ENCODE assay signal across 9 mouse cellular contexts in genomic region chr8:78630414-78631164, GRCm38 (mm10).
DNase-seq lines count a peak whose midpoint lies in the region; ATAC-seq and TF ChIP-seq lines count a peak whose summit lies in the region.
"Had no signal": no experiment of that assay in that cellular context is flagged by ENCODE, and none has a peak within 500 bp of the region (broad histone marks: within the 10 kb centered on the region; RNA-seq: fewer than 3 reads in every experiment).

No protein-coding gene starts in this region.

- H3K27me3 ChIP-seq in lung, embryonic 14.5 days (ENCODE audit: insufficient read depth, low read length) = no peaks in the 10 kb centered on the region
- H3K27me3 ChIP-seq in embryonic facial prominence, embryonic 11.5 days (ENCODE audit: control insufficient read depth, insufficient read depth, low read length) = no peaks in the 10 kb centered on the region
- H3K27me3 ChIP-seq: limb, embryonic 12.5 days had no signal

- H3K27ac ChIP-seq in lung, embryonic 14.5 days (ENCODE audit: low read depth) = 0 out of 2 replicates have a peak overlapping the region, but pooled peaks have one; percentile 26
- no peak overlapping the region for H3K27ac ChIP-seq in embryonic facial prominence, embryonic 11.5 days (replicated peaks; ENCODE audit: low read depth, low read length)
- H3K27ac ChIP-seq: limb, embryonic 12.5 days had no signal

- no peak for ATAC-seq in lung, embryonic 14.5 days (ENCODE audit: insufficient read depth)
- ATAC-seq in embryonic facial prominence, embryonic 11.5 days (replicated peaks; ENCODE audit: insufficient number of reproducible peaks, low FRiP score, low TSS enrichment, low read depth) = no peak
- 0 out of 2 replicates have a peak, but pooled peaks have one; percentile 34 for ATAC-seq in megakaryocyte-erythroid progenitor cell, adult 5-6 weeks (replicated peaks; ENCODE audit: low FRiP score, low TSS enrichment, poor library complexity, severe bottlenecking)
- ATAC-seq in erythroblast, adult 5-6 weeks (replicated peaks; ENCODE audit: low FRiP score, poor library complexity, severe bottlenecking) = no peak
- ATAC-seq in activated CD4-positive, CD25-positive, alpha-beta regulatory T cell, adult 4 months = no peak

- no peak overlapping the region for H3K4me2 ChIP-seq in lung, embryonic 14.5 days
- H3K4me2 ChIP-seq in embryonic facial prominence, embryonic 11.5 days (ENCODE audit: low read depth, low read length) = no peak overlapping the region
- H3K4me2 ChIP-seq: limb, embryonic 12.5 days had no signal

- H3K9ac ChIP-seq in lung, embryonic 14.5 days = no peak overlapping the region
- 0 out of 2 replicates have a peak overlapping the region, but pooled peaks have one; percentile 2 for H3K9ac ChIP-seq in embryonic facial prominence, embryonic 11.5 days (replicated peaks; ENCODE audit: low read length)
- H3K9ac ChIP-seq: limb, embryonic 12.5 days had no signal

- no peaks in the 10 kb centered on the region for H3K9me3 ChIP-seq in lung, embryonic 14.5 days (ENCODE audit: low read depth, low read length)
- H3K9me3 ChIP-seq in embryonic facial prominence, embryonic 11.5 days (replicated peaks; ENCODE audit: control insufficient read depth, low read length) = no peaks in the 10 kb centered on the region
- H3K9me3 ChIP-seq: limb, embryonic 12.5 days had no signal

- H3K4me1 ChIP-seq in lung, embryonic 14.5 days (ENCODE audit: insufficient read depth) = 0 out of 2 replicates have a peak, but pooled peaks cover 4% of the 10 kb centered on the region
- H3K4me1 ChIP-seq in embryonic facial prominence, embryonic 11.5 days (ENCODE audit: control insufficient read depth, insufficient read depth, low read length) = no peaks in the 10 kb centered on the region

- no peak for TF ChIP-seq CTCF in lung, embryonic 14.5 days (IDR thresholded peaks at IDR 0.05; ENCODE audit: low read depth)

- 54% methylated on average over 19 of the region's 19 CpGs for whole genome bisulfite sequencing in lung, embryonic 14.5 days
- WGBS in embryonic facial prominence, embryonic 11.5 days = 40% methylated on average over 19 of the region's 19 CpGs

- no peaks in the 10 kb centered on the region for H3K36me3 ChIP-seq in lung, embryonic 14.5 days (ENCODE audit: insufficient read depth)
- no peaks in the 10 kb centered on the region for H3K36me3 ChIP-seq in embryonic facial prominence, embryonic 11.5 days (replicated peaks; ENCODE audit: control insufficient read depth, insufficient read depth, low read depth, low read length)
- H3K36me3 ChIP-seq: limb, embryonic 12.5 days had no signal

- DNase-seq in embryo, embryonic 10 days (ENCODE audit: low spot score) = peak; percentile 44
- DNase-seq in embryo, embryonic 9.5 days (ENCODE audit: extremely low spot score) = no peak
- peak; percentile 40 for DNase-seq in lung, embryonic 14.5 days
- no peak for DNase-seq in lung, postnatal 25 days (ENCODE audit: low spot score)
- no peak for DNase-seq in embryonic facial prominence, embryonic 11.5 days (ENCODE audit: low spot score)

- H3K4me3 ChIP-seq in lung, embryonic 14.5 days (ENCODE audit: low read depth, low read length) = no peak overlapping the region
- H3K4me3 ChIP-seq in embryonic facial prominence, embryonic 11.5 days (ENCODE audit: low read depth, low read length) = no peak overlapping the region
- H3K4me3 ChIP-seq: limb, embryonic 12.5 days had no signal

Comparison
In these comparisons a context has a peak if more than half of its experiments do, and no peak if none do; other contexts are left out.
1. DNase-seq: peak in embryo, embryonic 10 days (single experiment) and lung, embryonic 14.5 days (single experiment); none in embryo, embryonic 9.5 days (single experiment), lung, postnatal 25 days (single experiment) and embryonic facial prominence, embryonic 11.5 days (single experiment).